Mouse (Mus musculus) embryonic stem cell, embryonic (primary cell): Measurements from ENCODE around the gene Parp9.
"Not testable (repeated sequence)": the region's sequence is repeated elsewhere in the genome, so short reads cannot be mapped to it uniquely, and the experiment has no call there.

Experiments used
- CTCF ChIA-PET, 4 experiments: fragments of 300-600 bp in 2 of 4; fragments of 350-600 bp in 2 of 4; sonication (Branson Sonifier 250); formaldehyde crosslinking; loops; one replicate each; lab custom pipeline; 2022; ENCODE audit warnings: inconsistent platforms in 2 of 4; lab: Charles Lee
- POLR2A ChIA-PET, 4 experiments: fragments of 300-600 bp in 2 of 4; fragments of 350-600 bp in 2 of 4; sonication (Branson Sonifier 250); formaldehyde crosslinking; loops; one replicate each; lab custom pipeline; 2022; ENCODE audit warnings: antibody characterized with exemption in 4 of 4, inconsistent platforms in 1 of 4; lab: Charles Lee

The Parp9 gene

GRCm38 (mm10) chr16:35966411-35967115 is 28.3 kb downstream of the Parp9 start:
- ChIA-PET POLR2A (interaction anchor here (0.6 to 11.9 kb wide), 44 partner anchors 9 to 1056 kb away, joined by 3 to 269 read pairs (median 5); partner anchors contain the start of genes Dtx3l (in 2 of the 4), Parp14 (in 2 of the 4), Kpna1 (in 1 of the 4) and Parp9 (in 1 of the 4)), CTCF (interaction anchor here in 3 of 4 experiments (0.6 to 1.6 kb wide), 15 partner anchors 16 to 741 kb away, joined by 3 to 8 read pairs (median 4); no protein-coding TSS in a partner anchor)

- CTCF ChIA-PET, result interaction anchor here in 3 of 4 experiments (0.7 to 1.6 kb wide), 7 partner anchors 16 to 666 kb away, joined by 3 to 8 read pairs (median 3); no protein-coding TSS in a partner anchor
- POLR2A ChIA-PET, result interaction anchor here in 3 of 4 experiments (0.6 to 11.9 kb wide), 23 partner anchors 8 to 375 kb away, joined by 3 to 269 read pairs (median 6); partner anchors contain the start of genes Dtx3l (in 2 of the 3), Kpna1 (in 1 of the 3) and Parp9 (in 1 of the 3)
Measured at GRCm38 (mm10) chr16:35967319-35967718, 29.0 kb downstream of the Parp9 start.

- ChIA-PET POLR2A (interaction anchor here (0.6 to 11.9 kb wide), 19 partner anchors 9 to 380 kb away, joined by 3 to 269 read pairs (median 4); partner anchors contain the start of genes Dtx3l (in 1 of the 4), Hspbap1 (in 1 of the 4), Kpna1 (in 1 of the 4) and Parp9 (in 1 of the 4)), CTCF (interaction anchor here (0.6 to 1.3 kb wide), 7 partner anchors 28 to 665 kb away, joined by 3 to 8 read pairs (median 3); partner anchors contain the start of gene Sema5b (in 1 of the 4))
Measured at GRCm38 (mm10) chr16:35968149-35968548, 29.9 kb downstream of the Parp9 start.

GRCm38 (mm10) chr16:35974021-35974420 is 35.8 kb downstream of the Parp9 start:
- ChIA-PET CTCF (no interaction called here), POLR2A (interaction anchor here (0.8 to 11.9 kb wide), 11 partner anchors 9 to 99 kb away, joined by 3 to 269 read pairs (median 4); partner anchors contain the start of genes Ccdc58 (in 1 of the 4), Fam162a (in 1 of the 4) and Kpna1 (in 1 of the 4))

- CTCF ChIA-PET, result not testable (repeated sequence)
- POLR2A ChIA-PET, result interaction anchor here in 1 of 4 experiments (1.1 to 10.9 kb wide), 3 partner anchors 8 to 38 kb away, joined by 3 to 269 read pairs (median 8); no protein-coding TSS in a partner anchor
Measured at GRCm38 (mm10) chr16:35978450-35978849, 40.2 kb downstream of the Parp9 start, which contains the start of gene Kpna1. Gene Kpna1, plus strand, starts transcription at chr16:35978750.

- POLR2A ChIA-PET, result interaction anchor here in 2 of 4 experiments (0.5 to 10.9 kb wide), 11 partner anchors 8 to 396 kb away, joined by 3 to 269 read pairs (median 4); partner anchors contain the start of genes Ccdc58 (in 1 of the 2) and Fam162a (in 1 of the 2)
- CTCF ChIA-PET, result no interaction called here
Measured at GRCm38 (mm10) chr16:35981363-35981821, 43.1 kb downstream of the Parp9 start.

GRCm38 (mm10) chr16:35982506-35982901 is 44.2 kb downstream of the Parp9 start:
- ChIA-PET CTCF (interaction anchor here in 2 of 4 experiments (1.0 to 1.5 kb wide), 3 partner anchors 11 to 120 kb away, joined by 3 to 4 read pairs (median 3); no protein-coding TSS in a partner anchor), POLR2A (interaction anchor here (0.5 to 10.9 kb wide), 49 partner anchors 8 to 1298 kb away, joined by 3 to 269 read pairs (median 6); partner anchors contain the start of genes Ccdc58 (in 2 of the 4), Fam162a (in 2 of the 4), Hspbap1 (in 2 of the 4) and Wdr5b (in 2 of the 4))

GRCm38 (mm10) chr16:35982902-35983516 is 44.7 kb downstream of the Parp9 start:
- CTCF ChIA-PET, result interaction anchor here in 3 of 4 experiments (0.6 to 1.5 kb wide), 9 partner anchors 10 to 283 kb away, joined by 3 to 8 read pairs (median 3); no protein-coding TSS in a partner anchor
- POLR2A ChIA-PET, result interaction anchor here (0.5 to 10.9 kb wide), 65 partner anchors 9 to 1299 kb away, joined by 3 to 269 read pairs (median 5); partner anchors contain the start of genes Ccdc58 (in 3 of the 4), Fam162a (in 3 of the 4), Dtx3l (in 2 of the 4) and Hspbap1 (in 2 of the 4)

- ChIA-PET POLR2A (interaction anchor here (0.6 to 10.9 kb wide), 70 partner anchors 9 to 1002 kb away, joined by 3 to 269 read pairs (median 4); partner anchors contain the start of genes Ccdc58 (in 3 of the 4), Fam162a (in 3 of the 4), Dtx3l (in 2 of the 4) and Hspbap1 (in 2 of the 4)), CTCF (interaction anchor here in 3 of 4 experiments (0.6 to 1.5 kb wide), 9 partner anchors 10 to 284 kb away, joined by 3 to 8 read pairs (median 3); no protein-coding TSS in a partner anchor)
Measured at GRCm38 (mm10) chr16:35983517-35984101, 45.3 kb downstream of the Parp9 start.

- ChIA-PET POLR2A (interaction anchor here (0.6 to 10.9 kb wide), 40 partner anchors 8 to 844 kb away, joined by 3 to 269 read pairs (median 6); partner anchors contain the start of genes Ccdc58 (in 2 of the 4), Dtx3l (in 2 of the 4), Fam162a (in 2 of the 4) and Wdr5b (in 2 of the 4)), CTCF (interaction anchor here in 1 of 4 experiments (1.2 kb wide), 1 partner anchor 44 kb away, joined by 3 read pairs; no protein-coding TSS in a partner anchor)
Measured at GRCm38 (mm10) chr16:35984471-35984870, 46.2 kb downstream of the Parp9 start.

GRCm38 (mm10) chr16:35987930-35988329 is 49.7 kb downstream of the Parp9 start:
- CTCF ChIA-PET, result interaction anchor here in 2 of 4 experiments (0.5 to 0.7 kb wide), 3 partner anchors 11 to 1986 kb away, joined by 3 read pairs; no protein-coding TSS in a partner anchor
- POLR2A ChIA-PET, result interaction anchor here in 2 of 4 experiments (0.8 to 10.9 kb wide), 7 partner anchors 12 to 83 kb away, joined by 3 to 269 read pairs (median 6); partner anchors contain the start of genes Ccdc58 (in 1 of the 2), Fam162a (in 1 of the 2) and Wdr5b (in 1 of the 2)

- POLR2A ChIA-PET, result interaction anchor here in 2 of 4 experiments (1.0 to 17.0 kb wide), 6 partner anchors 7 to 79 kb away, joined by 3 to 165 read pairs (median 11); partner anchors contain the start of genes Ccdc58 (in 1 of the 2) and Fam162a (in 1 of the 2)
Measured at GRCm38 (mm10) chr16:35992391-35992790, 54.1 kb downstream of the Parp9 start.

GRCm38 (mm10) chr16:35993316-35993715 is 55.0 kb downstream of the Parp9 start:
- ChIA-PET POLR2A (interaction anchor here in 3 of 4 experiments (0.6 to 17.0 kb wide), 14 partner anchors 8 to 906 kb away, joined by 3 to 165 read pairs (median 4); partner anchors contain the start of genes Ccdc58 (in 1 of the 3) and Fam162a (in 1 of the 3)), CTCF (interaction anchor here in 2 of 4 experiments (0.7 to 0.8 kb wide), 2 partner anchors 9 to 10 kb away, joined by 3 to 4 read pairs; no protein-coding TSS in a partner anchor)

More at GRCm38 (mm10) chr16:35992391-35992790, 54.1 kb downstream of the Parp9 start:
- CTCF ChIA-PET, result no interaction called here

GRCm38 (mm10) chr16:35998852-35999251 is 60.6 kb downstream of the Parp9 start:
- POLR2A ChIA-PET, result interaction anchor here in 2 of 4 experiments (0.5 to 17.0 kb wide), 5 partner anchors 13 to 72 kb away, joined by 3 to 165 read pairs (median 4); partner anchors contain the start of genes Ccdc58 (in 1 of the 2) and Fam162a (in 1 of the 2)
- CTCF ChIA-PET, result not testable (repeated sequence)

GRCm38 (mm10) chr16:36008396-36008795 is 70.1 kb downstream of the Parp9 start:
- ChIA-PET POLR2A (interaction anchor here in 1 of 4 experiments (0.7 to 17.0 kb wide), 6 partner anchors 11 to 60 kb away, joined by 3 to 165 read pairs (median 3); no protein-coding TSS in a partner anchor), CTCF (no interaction called here)

GRCm38 (mm10) chr16:36016335-36016734 is 78.1 kb downstream of the Parp9 start:
- CTCF ChIA-PET, result interaction anchor here in 1 of 4 experiments (0.6 kb wide), 1 partner anchor 29 kb away, joined by 3 read pairs; no protein-coding TSS in a partner anchor
- POLR2A ChIA-PET, result interaction anchor here in 2 of 4 experiments (0.9 to 2.8 kb wide), 5 partner anchors 29 to 56 kb away, joined by 3 to 10 read pairs (median 4); no protein-coding TSS in a partner anchor
